In the genomic region with DNA sequence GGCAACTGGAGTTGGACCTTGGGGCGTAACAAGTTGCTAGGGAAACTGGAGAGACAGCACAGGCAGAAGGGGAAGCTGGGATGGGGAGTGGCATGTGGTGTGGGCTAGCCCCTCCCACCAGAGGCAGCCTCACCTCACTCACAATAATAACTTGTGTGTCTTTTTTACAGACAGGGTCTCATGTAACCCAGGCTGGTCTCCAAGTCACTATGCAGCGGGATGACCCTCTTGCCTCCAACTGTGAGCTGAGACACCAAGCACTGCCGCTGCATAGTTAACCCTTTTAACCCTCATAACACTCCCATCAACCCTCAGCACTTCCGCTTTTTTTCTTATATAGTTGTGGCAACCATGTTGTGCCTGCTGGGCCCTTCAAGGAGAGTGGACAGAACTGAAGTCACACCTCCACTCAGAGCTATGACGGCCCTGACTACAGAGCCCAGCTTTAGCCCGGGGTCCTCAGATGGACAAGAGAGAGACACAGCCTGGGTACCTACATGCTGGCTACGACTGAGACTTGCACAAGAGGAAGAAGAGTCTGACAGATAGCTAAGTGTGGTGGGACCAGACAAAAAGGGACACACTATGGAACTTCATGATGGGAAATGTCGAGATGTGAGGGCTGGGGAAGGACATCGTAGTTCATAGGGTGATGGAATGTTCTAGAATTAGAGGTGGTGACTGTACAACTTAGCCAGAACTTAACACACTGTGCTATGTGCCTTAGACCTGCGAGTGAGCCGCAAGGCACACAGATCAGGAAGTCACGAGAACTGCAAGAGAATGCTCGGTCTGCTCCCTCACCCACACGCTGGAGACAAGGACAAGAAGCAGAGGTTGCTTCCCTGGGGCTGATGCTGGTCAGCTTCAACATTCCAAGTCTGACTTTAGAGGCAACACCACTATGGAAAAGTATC, we compare ENCODE assay signal across 12 mouse cellular contexts. TPM values are rescaled to one million over a fixed set of nuclear protein-coding genes. Genes with fewer than 3 reads are reported as not detected.
DNase-seq lines count a peak whose midpoint lies in the region; TF ChIP-seq lines count a peak whose summit lies in the region.
"Had no signal": no experiment of that assay in that cellular context is flagged by ENCODE, and none has a peak within 500 bp of the region (broad histone marks: within the 10 kb centered on the region; RNA-seq: fewer than 3 reads in every experiment).

No protein-coding gene starts in this region.

- H3K4me1 ChIP-seq in small intestine, adult 2 months (ENCODE audit: control insufficient read depth, insufficient read depth, insufficient read length, low read length) = peaks cover 21% of the 10 kb centered on the region

- no peaks in the 10 kb centered on the region for H3K27me3 ChIP-seq in small intestine, adult 2 months (ENCODE audit: control insufficient read depth, insufficient read depth, low read length)
- H3K27me3 ChIP-seq: lung, embryonic 15.5 days had no signal

- TF ChIP-seq POLR2A in small intestine, adult 2 months (IDR thresholded peaks at IDR 0.05; ENCODE audit: low read depth, low read length) = no peak

- H3K36me3 ChIP-seq in small intestine, adult 2 months (ENCODE audit: control insufficient read depth, insufficient read depth, low read length) = peaks cover 22% of the 10 kb centered on the region

- no peak for TF ChIP-seq CTCF in gastrocnemius, adult 2 months (IDR thresholded peaks at IDR 0.05)
- no peak for TF ChIP-seq CTCF in small intestine, adult 2 months (IDR thresholded peaks at IDR 0.05; ENCODE audit: extremely low read depth, insufficient read length, insufficient replicate concordance, low read depth, low read length)

- DNase-seq in gastrocnemius, adult 2 months = no peak
- no peak for DNase-seq in gastrocnemius, postnatal 25 days
- peak; percentile 56 for DNase-seq in lung, postnatal 25 days (ENCODE audit: low spot score)
- DNase-seq in lung, postnatal 10 days = no peak
- DNase-seq in liver = peak; percentile 48
- no peak for DNase-seq in right cerebral cortex, postnatal 25 days
- DNase-seq in urinary bladder, postnatal 14 days (ENCODE audit: low spot score) = no peak
- DNase-seq: adrenal gland, adult 2 months; embryo, embryonic 11 days; gastrocnemius, postnatal 36 days had no signal

- intact Hi-C loops in gastrocnemius, adult 2 months (cut with DNase I) = no loop called here

- H3K27ac ChIP-seq in gastrocnemius, adult 2 months = peak overlapping the region; percentile 70
- peak overlapping the region; percentile 93 for H3K27ac ChIP-seq in small intestine, adult 2 months (ENCODE audit: insufficient read depth, low read depth, low read length)
- H3K27ac ChIP-seq: lung, embryonic 15.5 days had no signal

- no peak overlapping the region for H3K4me3 ChIP-seq in gastrocnemius, adult 2 months
- no peak overlapping the region for H3K4me3 ChIP-seq in small intestine, adult 2 months (ENCODE audit: low read depth, low read length)
- H3K4me3 ChIP-seq: lung, embryonic 15.5 days had no signal

- 80% methylated on average over 14 of the region's 14 CpGs for WGBS in small intestine, adult 2 months

RNA-seq across cellular contexts. Expression of a gene that starts 9.3 kb away (rescaled TPM):
- total RNA-seq in gastrocnemius, adult 2 months (2021) = 1 to 10 TPM; 4.9 to 5.5 TPM
- 1 to 10 TPM; 5.7 to 6.8 TPM for total RNA-seq in gastrocnemius, postnatal 25 days (2021)
- 26.5 and 40.0 TPM in 2 replicates for polyA plus RNA-seq in small intestine, adult 2 months (2012; rRNA removed)

RNA-seq across cellular contexts. Expression of a gene that starts 9.5 kb away (rescaled TPM):
- total RNA-seq in gastrocnemius, adult 2 months (2021) = 1 to 10 TPM; 2.6 to 3.0 TPM
- 1 to 10 TPM; 2.4 to 3.8 TPM for total RNA-seq in gastrocnemius, postnatal 25 days (2021)
- 20.8 and 36.3 TPM in 2 replicates for polyA plus RNA-seq in small intestine, adult 2 months (2012; rRNA removed)

RNA-seq across cellular contexts. Expression of a gene that starts 14.6 kb away (rescaled TPM):
- total RNA-seq in gastrocnemius, adult 2 months (2021) = 100 to 1,000 TPM; 253 TPM
- total RNA-seq in gastrocnemius, postnatal 25 days (2021) = 100 to 1,000 TPM; 243 to 270 TPM
- polyA plus RNA-seq in small intestine, adult 2 months (2012; rRNA removed) = 96.1 and 146 TPM in 2 replicates

RNA-seq across cellular contexts. Expression of a gene that starts 35.6 kb away (rescaled TPM):
- 10 to 100 TPM; 34.7 to 40.0 TPM for total RNA-seq in gastrocnemius, adult 2 months (2021)
- 10 to 100 TPM; 30.5 to 31.4 TPM for total RNA-seq in gastrocnemius, postnatal 25 days (2021)
- 45.4 and 84.1 TPM in 2 replicates for polyA plus RNA-seq in small intestine, adult 2 months (2012; rRNA removed)

RNA-seq across cellular contexts. Expression of a gene that starts 49.6 kb away (rescaled TPM):
- total RNA-seq in gastrocnemius, adult 2 months (2021) = 10 to 100 TPM; 27.0 to 33.5 TPM
- 10 to 100 TPM; 22.1 to 25.0 TPM for total RNA-seq in gastrocnemius, postnatal 25 days (2021)
- 64.9 and 110 TPM in 2 replicates for polyA plus RNA-seq in small intestine, adult 2 months (2012; rRNA removed)

Comparison
In these comparisons a context has a peak if more than half of its experiments do, and no peak if none do; other contexts are left out.
1. DNase-seq: peak in lung, postnatal 25 days (single experiment) and liver (single experiment); none in gastrocnemius, adult 2 months (single experiment), gastrocnemius, postnatal 25 days (single experiment), lung, postnatal 10 days (single experiment), right cerebral cortex, postnatal 25 days (single experiment) and urinary bladder, postnatal 14 days (single experiment).